Mouse (Mus musculus): Measurements from ENCODE around the gene Fam163a. TPM values are rescaled to one million over a fixed set of nuclear protein-coding genes. Genes with fewer than 3 reads are reported as not detected.
A peak's percentile ranks its signal among the peaks of the same experiment; 100 is the strongest.

The Fam163a gene
- polyA plus RNA-seq, 1 experiment: not detected

DNA sequence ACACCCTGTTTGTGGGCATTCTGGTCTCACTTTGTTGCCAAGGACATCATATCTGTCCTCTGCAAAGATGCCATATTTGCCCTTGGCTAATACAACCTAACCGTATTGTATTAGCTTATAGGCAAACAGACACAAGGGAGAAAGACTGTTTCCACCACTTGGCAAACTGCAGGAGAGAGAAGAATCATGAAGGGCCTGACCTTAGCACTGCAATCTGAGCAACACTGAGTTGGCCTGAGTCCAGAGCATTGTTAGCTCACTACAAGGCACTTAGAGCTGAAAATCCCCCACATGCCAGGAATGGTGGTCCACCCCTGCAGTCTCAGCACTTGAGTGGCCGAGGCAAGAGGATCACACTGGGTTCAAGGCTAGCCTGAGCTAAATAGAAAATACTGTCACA lies 13.7 kb upstream of the Fam163a start:
- H3K36me3 ChIP-seq (ENCODE audit: control insufficient read depth, insufficient read depth): no peaks in the 10 kb centered on the region
- no peak overlapping the region for H3K4me3 ChIP-seq (ENCODE audit: insufficient read depth, poor library complexity, severe bottlenecking)
- TF ChIP-seq USF1 (IDR thresholded peaks at IDR 0.05; ENCODE audit: low read depth) (no peak), MYOD1 (IDR thresholded peaks at IDR 0.05; ENCODE audit: control insufficient read depth, insufficient read length, low read depth) (no peak), CEBPB (IDR thresholded peaks at IDR 0.05; ENCODE audit: low read depth) (no peak), MYOG (IDR thresholded peaks at IDR 0.05; ENCODE audit: control insufficient read depth, extremely low read depth, insufficient read length) (no peak), CTCF (IDR thresholded peaks at IDR 0.05; ENCODE audit: control insufficient read depth, insufficient read depth, insufficient read length) (no peak), MAX (IDR thresholded peaks at IDR 0.05) (no peak), FOSL1 (IDR thresholded peaks at IDR 0.05; ENCODE audit: insufficient read depth, low read length, poor library complexity, severe bottlenecking) (no peak)
- no peaks in the 10 kb centered on the region for H3K79me2 ChIP-seq (ENCODE audit: control insufficient read depth, insufficient read depth)
- no peaks in the 10 kb centered on the region for H3K79me3 ChIP-seq (ENCODE audit: low read depth)
- H3ac ChIP-seq (ENCODE audit: control insufficient read depth, insufficient read length, low read depth): no peak overlapping the region
- H3K27me3 ChIP-seq (ENCODE audit: control insufficient read depth, insufficient read depth, insufficient read length): no peaks in the 10 kb centered on the region

- no peaks in the 10 kb centered on the region for H3K36me3 ChIP-seq (ENCODE audit: control insufficient read depth, insufficient read depth)
- no peak for TF ChIP-seq FOSL1 (IDR thresholded peaks at IDR 0.05; ENCODE audit: insufficient read depth, low read length, poor library complexity, severe bottlenecking)
- no peak for TF ChIP-seq CEBPB (IDR thresholded peaks at IDR 0.05; ENCODE audit: low read depth)
- TF ChIP-seq MAX (IDR thresholded peaks at IDR 0.05): no peak
- TF ChIP-seq MYOG (IDR thresholded peaks at IDR 0.05; ENCODE audit: control insufficient read depth, extremely low read depth, insufficient read length): no peak
- no peak for TF ChIP-seq CTCF (IDR thresholded peaks at IDR 0.05; ENCODE audit: control insufficient read depth, insufficient read depth, insufficient read length)
- TF ChIP-seq MYOD1 (IDR thresholded peaks at IDR 0.05; ENCODE audit: control insufficient read depth, insufficient read length, low read depth): no peak
- no peak for TF ChIP-seq USF1 (IDR thresholded peaks at IDR 0.05; ENCODE audit: low read depth)
- H3K79me2 ChIP-seq (ENCODE audit: control insufficient read depth, insufficient read depth): no peaks in the 10 kb centered on the region
- no peaks in the 10 kb centered on the region for H3K27me3 ChIP-seq (ENCODE audit: control insufficient read depth, insufficient read depth, insufficient read length)
- no peaks in the 10 kb centered on the region for H3K79me3 ChIP-seq (ENCODE audit: low read depth)
- H3ac ChIP-seq (ENCODE audit: control insufficient read depth, insufficient read length, low read depth): no peak overlapping the region
- H3K4me3 ChIP-seq (ENCODE audit: insufficient read depth, poor library complexity, severe bottlenecking): no peak overlapping the region
Measured at GRCm38 (mm10) chr1:156217941-156218340, 13.1 kb upstream of the Fam163a start.

DNA sequence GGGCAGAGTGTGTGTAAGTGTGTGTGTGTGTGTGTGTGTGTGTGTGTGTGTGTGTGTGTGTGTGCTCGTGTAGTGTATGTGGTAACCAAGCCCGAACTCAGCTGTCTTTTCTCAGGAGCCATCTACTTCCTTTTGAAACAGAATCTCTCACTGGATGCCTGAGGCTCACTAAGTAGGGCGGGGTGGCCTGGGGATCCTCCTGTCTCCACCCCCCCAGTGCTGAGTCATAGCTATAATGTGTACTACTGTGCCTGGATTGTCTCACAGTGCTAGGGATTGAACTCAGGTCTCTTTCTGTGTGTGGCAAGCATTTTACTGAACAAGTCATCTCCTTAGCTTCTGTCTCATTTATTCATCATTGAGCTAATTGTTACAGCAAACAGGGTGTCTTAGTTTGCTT lies 12.6 kb upstream of the Fam163a start:
- Histone ChIP-seq H3K79me2 (ENCODE audit: control insufficient read depth, insufficient read depth) (no peaks in the 10 kb centered on the region), H3K27me3 (ENCODE audit: control insufficient read depth, insufficient read depth, insufficient read length) (no peaks in the 10 kb centered on the region), H3K79me3 (ENCODE audit: low read depth) (no peaks in the 10 kb centered on the region), H3ac (ENCODE audit: control insufficient read depth, insufficient read length, low read depth) (no peak overlapping the region), H3K4me3 (ENCODE audit: insufficient read depth, poor library complexity, severe bottlenecking) (no peak overlapping the region), H3K36me3 (ENCODE audit: control insufficient read depth, insufficient read depth) (no peaks in the 10 kb centered on the region)
- TF ChIP-seq MYOD1 (IDR thresholded peaks at IDR 0.05; ENCODE audit: control insufficient read depth, insufficient read length, low read depth) (peak; percentile 14), USF1 (IDR thresholded peaks at IDR 0.05; ENCODE audit: low read depth) (no peak)

GRCm38 (mm10) chr1:156216249-156216648 lies 11.4 kb upstream of the Fam163a start:
- H3K4me3 ChIP-seq (ENCODE audit: insufficient read depth, poor library complexity, severe bottlenecking): no peak overlapping the region
- H3ac ChIP-seq (ENCODE audit: control insufficient read depth, insufficient read length, low read depth): no peak overlapping the region
- no peaks in the 10 kb centered on the region for H3K27me3 ChIP-seq (ENCODE audit: control insufficient read depth, insufficient read depth, insufficient read length)
- H3K36me3 ChIP-seq (ENCODE audit: control insufficient read depth, insufficient read depth): no peaks in the 10 kb centered on the region
- TF ChIP-seq CEBPB (IDR thresholded peaks at IDR 0.05; ENCODE audit: low read depth) (no peak), MAX (IDR thresholded peaks at IDR 0.05) (no peak), MYOG (IDR thresholded peaks at IDR 0.05; ENCODE audit: control insufficient read depth, extremely low read depth, insufficient read length) (no peak), FOSL1 (IDR thresholded peaks at IDR 0.05; ENCODE audit: insufficient read depth, low read length, poor library complexity, severe bottlenecking) (no peak), USF1 (IDR thresholded peaks at IDR 0.05; ENCODE audit: low read depth) (no peak), MYOD1 (IDR thresholded peaks at IDR 0.05; ENCODE audit: control insufficient read depth, insufficient read length, low read depth) (no peak), CTCF (IDR thresholded peaks at IDR 0.05; ENCODE audit: control insufficient read depth, insufficient read depth, insufficient read length) (no peak)
- H3K79me2 ChIP-seq (ENCODE audit: control insufficient read depth, insufficient read depth): no peaks in the 10 kb centered on the region
- H3K79me3 ChIP-seq (ENCODE audit: low read depth): no peaks in the 10 kb centered on the region

DNA sequence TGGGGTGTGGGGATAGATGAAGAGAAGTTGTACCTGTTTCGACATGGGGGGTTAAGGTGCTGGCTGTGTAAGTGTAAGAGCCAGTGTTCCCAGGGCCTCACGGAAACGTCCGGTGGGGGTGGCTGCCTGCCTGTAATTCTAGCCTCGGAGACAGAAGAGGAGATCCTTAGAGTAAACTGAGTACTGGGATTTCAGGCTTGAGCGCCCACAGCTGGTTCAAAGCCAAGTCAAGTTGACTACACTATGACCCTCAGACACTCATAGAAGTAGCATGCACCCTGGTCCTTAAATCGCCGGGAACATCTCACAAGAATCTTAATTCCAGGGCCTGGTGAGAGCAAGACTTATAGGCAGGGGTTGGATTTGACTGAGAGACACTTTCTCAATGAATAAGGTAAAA lies 9.8 kb upstream of the Fam163a start:
- H3K4me3 ChIP-seq (ENCODE audit: insufficient read depth, poor library complexity, severe bottlenecking): no peak overlapping the region
- no peaks in the 10 kb centered on the region for H3K79me3 ChIP-seq (ENCODE audit: low read depth)
- TF ChIP-seq MYOD1 (IDR thresholded peaks at IDR 0.05; ENCODE audit: control insufficient read depth, insufficient read length, low read depth) (no peak), FOSL1 (IDR thresholded peaks at IDR 0.05; ENCODE audit: insufficient read depth, low read length, poor library complexity, severe bottlenecking) (no peak), USF1 (IDR thresholded peaks at IDR 0.05; ENCODE audit: low read depth) (no peak), MAX (IDR thresholded peaks at IDR 0.05) (no peak), MYOG (IDR thresholded peaks at IDR 0.05; ENCODE audit: control insufficient read depth, extremely low read depth, insufficient read length) (no peak), CEBPB (IDR thresholded peaks at IDR 0.05; ENCODE audit: low read depth) (no peak), CTCF (IDR thresholded peaks at IDR 0.05; ENCODE audit: control insufficient read depth, insufficient read depth, insufficient read length) (no peak)
- no peaks in the 10 kb centered on the region for H3K79me2 ChIP-seq (ENCODE audit: control insufficient read depth, insufficient read depth)
- no peaks in the 10 kb centered on the region for H3K27me3 ChIP-seq (ENCODE audit: control insufficient read depth, insufficient read depth, insufficient read length)
- H3K36me3 ChIP-seq (ENCODE audit: control insufficient read depth, insufficient read depth): no peaks in the 10 kb centered on the region
- H3ac ChIP-seq (ENCODE audit: control insufficient read depth, insufficient read length, low read depth): no peak overlapping the region

DNA sequence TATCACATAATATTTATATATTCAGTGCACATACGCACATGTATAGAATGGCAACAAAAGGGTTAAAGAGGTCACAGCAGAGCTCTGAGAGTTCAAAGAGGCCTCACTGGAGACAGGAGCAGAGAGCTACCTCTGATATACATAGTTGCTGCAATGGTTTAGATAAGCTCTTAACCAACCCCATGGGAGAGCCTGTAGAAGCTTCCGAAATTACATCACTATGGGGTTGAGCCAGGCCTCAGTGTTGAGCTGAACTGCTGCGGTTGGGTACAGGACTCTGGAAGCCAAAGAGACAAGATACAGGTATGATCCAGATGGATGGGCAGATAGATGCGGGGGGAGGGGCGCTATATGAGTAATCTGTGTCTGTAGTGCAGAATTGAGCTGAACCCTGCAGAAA lies 8.1 kb upstream of the Fam163a start:
- H3K4me3 ChIP-seq (ENCODE audit: insufficient read depth, poor library complexity, severe bottlenecking): no peak overlapping the region
- no peaks in the 10 kb centered on the region for H3K36me3 ChIP-seq (ENCODE audit: control insufficient read depth, insufficient read depth)
- TF ChIP-seq CEBPB (IDR thresholded peaks at IDR 0.05; ENCODE audit: low read depth): no peak
- no peak for TF ChIP-seq USF1 (IDR thresholded peaks at IDR 0.05; ENCODE audit: low read depth)
- TF ChIP-seq CTCF (IDR thresholded peaks at IDR 0.05; ENCODE audit: control insufficient read depth, insufficient read depth, insufficient read length): no peak
- TF ChIP-seq MYOD1 (IDR thresholded peaks at IDR 0.05; ENCODE audit: control insufficient read depth, insufficient read length, low read depth): no peak
- no peaks in the 10 kb centered on the region for H3K27me3 ChIP-seq (ENCODE audit: control insufficient read depth, insufficient read depth, insufficient read length)
- no peaks in the 10 kb centered on the region for H3K79me3 ChIP-seq (ENCODE audit: low read depth)
- H3ac ChIP-seq (ENCODE audit: control insufficient read depth, insufficient read length, low read depth): no peak overlapping the region
- H3K79me2 ChIP-seq (ENCODE audit: control insufficient read depth, insufficient read depth): no peaks in the 10 kb centered on the region

Data from C2C12 (cell line).